Mouse (Mus musculus) hindbrain, embryonic 12.5 days (tissue): Measurements from ENCODE around the gene Vpreb2. TPM values are rescaled to one million over a fixed set of nuclear protein-coding genes. Genes with fewer than 3 reads are reported as not detected.
"Not testable (repeated sequence)": the region's sequence is repeated elsewhere in the genome, so short reads cannot be mapped to it uniquely, and the experiment has no call there.

Experiments used
- ATAC-seq: fragments of 200-750 bp; cut with Nextera tagmentation; 2 replicates; pipeline ENCODE4 v1.8.0; 2017; ENCODE audit warnings: moderate TSS enrichment; ENCODE audit not compliant: low FRiP score
- H3K27ac ChIP-seq: fragments of 300-500 bp; sonication (generic); 2 replicates; pipeline ENCODE4 v1.5.1; 2016; ENCODE audit warnings: mild to moderate bottlenecking
- H3K27me3 ChIP-seq: fragments of 300-500 bp; sonication (generic); 2 replicates; pipeline ENCODE4 v1.6.1; 2016; ENCODE audit warnings: mild to moderate bottlenecking
- H3K36me3 ChIP-seq: fragments of 300-500 bp; sonication (generic); 2 replicates; pipeline ENCODE4 v1.6.1; 2016; ENCODE audit warnings: mild to moderate bottlenecking
- H3K4me1 ChIP-seq: fragments of 300-500 bp; sonication (generic); 2 replicates; pipeline ENCODE4 v1.6.1; 2016
- H3K4me2 ChIP-seq: fragments of 300-500 bp; sonication (generic); replicated peaks from 2 replicates; pipeline ENCODE4 v1.6.1; 2016; ENCODE audit warnings: mild to moderate bottlenecking
- H3K4me3 ChIP-seq: fragments of 300-500 bp; sonication (generic); 2 replicates; pipeline ENCODE4 v1.5.1; 2016; ENCODE audit warnings: mild to moderate bottlenecking
- H3K9ac ChIP-seq: fragments of 300-500 bp; sonication (generic); 2 replicates; pipeline ENCODE4 v1.6.1; 2016; ENCODE audit warnings: mild to moderate bottlenecking, moderate library complexity
- H3K9me3 ChIP-seq: fragments of 300-500 bp; sonication (generic); replicated peaks from 2 replicates; pipeline ENCODE4 v1.6.1; 2016; ENCODE audit warnings: mild to moderate bottlenecking
- WGBS: fragments of 180-500 bp; shearing (Covaris S2); methylation state at CpG from one replicate; pipeline ENCODE4 v1.1.7; 2016; 5-methylcytosine and 5-hydroxymethylcytosine counted together
- polyA plus RNA-seq: library from polyadenylated mRNA; unstranded; fragments of >200 nt; fragmentation: Nextera tagmentation; extraction: Ambion mirVana; gene quantifications from 2 replicates; pipeline ENCODE4 v1.2.1, GENCODE M21; 2016

Vpreb2 gene
- polyA plus RNA-seq, 1 experiment from 2014 or later, result not detected

DNA sequence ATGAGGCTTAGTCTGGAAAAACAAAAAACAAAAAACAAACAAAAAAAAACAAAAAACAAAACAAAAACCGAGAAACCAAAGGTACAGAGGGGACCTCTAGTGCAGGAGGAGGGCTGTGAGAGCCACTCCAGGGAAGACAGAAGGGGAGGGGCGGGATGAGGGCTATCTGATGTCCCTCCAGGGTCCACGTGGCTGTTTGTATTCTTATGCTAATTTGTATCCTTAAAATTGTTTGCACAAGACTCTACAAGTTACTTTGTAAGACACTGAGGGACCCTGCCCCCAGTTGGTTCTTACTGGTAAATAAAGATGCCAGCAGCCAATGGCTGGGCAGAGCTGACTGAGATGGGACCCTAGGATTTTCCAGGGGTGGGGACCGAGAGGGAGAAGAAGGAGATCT lies 26.9 kb downstream of the Vpreb2 start:
- 43% methylated on average over 4 of the region's 4 CpGs for WGBS
- Histone ChIP-seq H3K9me3 (no peaks in the 10 kb centered on the region), H3K4me2 (no peak overlapping the region), H3K9ac (no peak overlapping the region), H3K36me3 (no peaks in the 10 kb centered on the region), H3K4me3 (no peak overlapping the region), H3K27me3 (0 out of 2 replicates have a peak, but pooled peaks cover 3% of the 10 kb centered on the region), H3K4me1 (no peaks in the 10 kb centered on the region), H3K27ac (no peak overlapping the region)
- ATAC-seq, result no peak

DNA sequence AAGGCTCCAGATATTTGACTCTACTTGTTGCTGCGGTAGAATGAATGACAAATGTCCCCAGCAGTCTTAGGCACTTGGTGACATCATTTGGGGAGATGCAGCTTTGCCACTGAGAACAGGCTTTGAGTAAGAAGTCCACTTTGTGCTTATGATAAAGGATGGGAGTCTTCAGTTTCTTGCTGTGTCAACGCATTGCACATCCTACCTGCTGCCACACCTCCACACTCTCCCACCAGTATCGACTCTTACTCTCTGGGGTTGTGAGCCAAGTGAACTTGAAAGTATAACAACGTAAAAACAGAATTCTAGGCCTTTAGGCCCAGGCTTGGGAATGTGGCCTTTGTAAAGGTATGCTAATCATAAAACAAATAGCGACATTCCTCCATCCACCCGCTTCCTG lies 30.9 kb downstream of the Vpreb2 start:
- 0 out of 2 replicates have a peak, but pooled peaks cover 3% of the 10 kb centered on the region for H3K27me3 ChIP-seq
- H3K4me2 ChIP-seq, result no peak overlapping the region
- no peaks in the 10 kb centered on the region for H3K36me3 ChIP-seq
- 67% methylated on average over 6 of the region's 6 CpGs for WGBS
- no peak overlapping the region for H3K27ac ChIP-seq
- no peak overlapping the region for H3K4me3 ChIP-seq
- no peak overlapping the region for H3K9ac ChIP-seq
- no peak for ATAC-seq
- H3K4me1 ChIP-seq, result no peaks in the 10 kb centered on the region
- H3K9me3 ChIP-seq, result no peaks in the 10 kb centered on the region

DNA sequence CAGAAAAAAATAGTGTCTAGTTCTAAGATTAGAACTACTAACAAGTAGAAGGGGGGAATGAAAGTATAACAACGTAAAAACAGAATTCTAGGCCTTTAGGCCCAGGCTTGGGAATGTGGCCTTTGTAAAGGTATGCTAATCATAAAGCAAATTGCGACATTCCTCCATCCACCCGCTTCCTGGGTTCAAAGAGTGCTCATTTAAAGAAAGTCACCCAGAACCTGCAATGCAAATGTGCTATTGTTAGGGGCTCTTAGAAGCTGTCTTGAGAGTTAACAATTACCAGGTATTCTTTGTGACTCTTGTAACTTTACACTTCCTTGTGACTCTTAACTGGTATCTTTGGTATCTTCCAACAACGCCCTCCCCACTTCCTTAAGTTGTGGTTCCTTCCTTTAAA lies 36.3 kb downstream of the Vpreb2 start:
- not testable (repeated sequence) for H3K27ac ChIP-seq, H3K27me3 ChIP-seq, H3K36me3 ChIP-seq, H3K9me3 ChIP-seq, ATAC-seq, H3K4me3 ChIP-seq, H3K4me1 ChIP-seq, H3K4me2 ChIP-seq, H3K9ac ChIP-seq
- WGBS, result 57% methylated on average over 4 of the region's 4 CpGs

DNA sequence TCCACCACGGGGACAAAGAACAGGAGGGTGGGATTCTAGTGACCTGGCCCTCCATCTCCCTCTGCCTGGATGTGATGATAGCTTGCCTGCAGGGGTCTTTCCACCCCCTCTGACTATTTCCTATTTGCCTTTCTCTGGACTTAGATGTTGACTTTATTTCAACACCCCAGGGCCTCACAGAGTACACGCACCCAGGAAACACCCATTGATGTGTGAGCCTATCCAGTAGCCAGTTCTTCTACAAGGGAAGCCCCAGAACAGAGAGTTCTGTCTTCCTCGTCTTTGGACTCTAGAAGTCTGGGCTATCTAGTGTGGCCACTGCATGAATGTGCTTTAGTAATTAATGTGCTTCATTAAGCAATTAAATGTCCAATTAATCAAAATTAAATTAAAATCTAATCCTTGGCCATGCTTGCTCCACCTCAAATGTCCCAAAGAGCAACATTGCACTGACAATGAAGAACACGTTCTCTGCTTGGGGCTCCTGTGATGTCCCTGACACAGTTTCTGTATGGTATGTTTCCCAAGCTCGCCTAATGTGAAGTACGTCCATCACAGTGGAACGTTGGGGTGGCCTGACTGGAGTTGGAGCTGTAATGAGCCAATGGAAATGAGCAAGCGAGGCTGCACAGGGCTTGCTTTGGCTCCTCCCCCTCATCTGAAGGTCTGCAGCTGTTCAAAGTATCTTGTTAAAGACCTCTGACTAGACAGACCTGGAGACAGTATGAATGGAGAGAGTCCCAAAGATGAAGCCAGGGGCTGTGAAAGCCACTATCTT lies 42.7 kb downstream of the Vpreb2 start:
- H3K4me3 ChIP-seq, result no peak overlapping the region
- no peaks in the 10 kb centered on the region for H3K4me1 ChIP-seq
- H3K4me2 ChIP-seq, result no peak overlapping the region
- no peaks in the 10 kb centered on the region for H3K27me3 ChIP-seq
- WGBS, result 79% methylated on average over 8 of the region's 8 CpGs
- no peak overlapping the region for H3K27ac ChIP-seq
- no peaks in the 10 kb centered on the region for H3K9me3 ChIP-seq
- ATAC-seq, result no peak
- H3K9ac ChIP-seq, result no peak overlapping the region
- H3K36me3 ChIP-seq, result no peaks in the 10 kb centered on the region

DNA sequence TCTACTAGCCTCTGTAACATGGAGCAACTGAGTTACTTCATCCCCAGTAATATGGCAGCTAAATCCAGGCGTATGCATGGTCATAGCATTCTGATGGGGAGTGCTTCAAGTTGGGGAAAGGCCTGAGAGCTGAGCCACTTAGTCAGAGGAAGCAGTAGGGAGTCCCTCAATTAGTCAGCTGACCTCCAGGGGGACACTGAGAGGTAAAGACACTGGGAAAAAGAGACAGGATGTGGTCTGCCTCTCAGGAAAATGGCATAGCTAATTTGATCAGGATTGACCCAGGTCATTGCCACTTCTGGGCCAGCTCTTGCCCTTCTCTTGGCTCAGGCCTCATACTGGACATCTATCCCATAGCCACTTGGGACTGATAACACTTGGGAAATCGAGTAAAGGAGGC lies 47.1 kb downstream of the Vpreb2 start:
- H3K4me1 ChIP-seq, result no peaks in the 10 kb centered on the region
- 64% methylated on average over 2 of the region's 2 CpGs for WGBS
- no peak overlapping the region for H3K9ac ChIP-seq
- H3K36me3 ChIP-seq, result no peaks in the 10 kb centered on the region
- H3K9me3 ChIP-seq, result no peaks in the 10 kb centered on the region
- H3K27me3 ChIP-seq, result no peaks in the 10 kb centered on the region
- ATAC-seq, result no peak
- no peak overlapping the region for H3K27ac ChIP-seq
- no peak overlapping the region for H3K4me3 ChIP-seq
- H3K4me2 ChIP-seq, result no peak overlapping the region

Other genes starting within 250 kb of the Vpreb2 start
- 45.2 and 51.7 TPM in 2 replicates for gene Med15, start 247.5 kb upstream of the Vpreb2 start, polyA plus RNA-seq
- 63.9 and 64.7 TPM in 2 replicates for gene Klhl22, start 220.8 kb upstream of the Vpreb2 start, polyA plus RNA-seq
- gene Scarf2, start 183.1 kb upstream of the Vpreb2 start, polyA plus RNA-seq, result 21.0 and 26.5 TPM in 2 replicates
- gene B830017H08Rik, start 147.3 kb upstream of the Vpreb2 start, polyA plus RNA-seq, result 0.93 and 1.0 TPM in 2 replicates
- 3.5 and 4.1 TPM in 2 replicates for gene Car15, start 142.1 kb upstream of the Vpreb2 start, polyA plus RNA-seq
- gene Gm20518, start 88.8 kb upstream of the Vpreb2 start, polyA plus RNA-seq, result 0.66 and 0.73 TPM in 2 replicates
- 0.07 and 0.10 TPM in 2 replicates for gene Tssk1, start 86.2 kb upstream of the Vpreb2 start, polyA plus RNA-seq
- gene Dgcr2, start 81.9 kb upstream of the Vpreb2 start, polyA plus RNA-seq, result 101 and 106 TPM in 2 replicates
- gene Tssk2, start 81.8 kb upstream of the Vpreb2 start, polyA plus RNA-seq, result 0.17 and 0.21 TPM in 2 replicates
- 50.0 and 51.1 TPM in 2 replicates for gene Ess2, start 69.1 kb upstream of the Vpreb2 start, polyA plus RNA-seq
- gene Gsc2, start 65.4 kb upstream of the Vpreb2 start, polyA plus RNA-seq, result 1.1 and 2.6 TPM in 2 replicates
- gene Slc25a1, start 52.2 kb upstream of the Vpreb2 start, polyA plus RNA-seq, result 142 and 153 TPM in 2 replicates
- 132 and 139 TPM in 2 replicates for gene Dgcr6, start 72.4 kb downstream of the Vpreb2 start, polyA plus RNA-seq
- 5.9 and 7.0 TPM in 2 replicates for gene Prodh, start 109.8 kb downstream of the Vpreb2 start, polyA plus RNA-seq
- gene Rtn4r, start 147.2 kb downstream of the Vpreb2 start, polyA plus RNA-seq, result 7.8 and 8.0 TPM in 2 replicates
- gene Ccdc188, start 237.5 kb downstream of the Vpreb2 start, polyA plus RNA-seq, result not detected in 2 replicates